Mouse (Mus musculus) olfactory bulb, adult 2 months (tissue): Measurements from ENCODE around the gene Ubac2.

Source experiments
- CTCF ChIP-seq: fragments of 200-500 bp; IDR thresholded peaks from 2 replicates; pipeline ENCODE4 v1.5.1; 2012; ENCODE audit warnings: low read depth, mild to moderate bottlenecking, low read length, moderate library complexity; ENCODE audit not compliant: insufficient read depth
- POLR2A ChIP-seq: fragments of 200-500 bp; IDR thresholded peaks from 2 replicates; pipeline ENCODE4 v1.6.1; 2012; ENCODE audit warnings: mild to moderate bottlenecking, low read depth, low read length, moderate library complexity; ENCODE audit not compliant: insufficient read depth

- no peak for TF ChIP-seq CTCF
- no peak for TF ChIP-seq POLR2A
Measured at GRCm38 (mm10) chr14:121915143-121915542, 36.7 kb downstream of the Ubac2 start.
